Mouse (Mus musculus): ENCODE measurements at regions not wholly inside any gene's neighbourhood (a gene's known extent, or its start where the extent isn't known, plus 50 kb on each side); places are given as distances from the start of the nearest gene placed in this dataset.

- no peak for DNase-seq
Observed at GRCm38 (mm10) chrX:163812431-163812830, 51.3 kb upstream of the Rnf138rt1 start.

GRCm38 (mm10) chrX:163814806-163815205, 53.7 kb upstream of the Rnf138rt1 start:
- DNase-seq = no peak

- DNase-seq = no peak
Observed at GRCm38 (mm10) chrX:163822298-163822697, 61.2 kb upstream of the Rnf138rt1 start.

DNA sequence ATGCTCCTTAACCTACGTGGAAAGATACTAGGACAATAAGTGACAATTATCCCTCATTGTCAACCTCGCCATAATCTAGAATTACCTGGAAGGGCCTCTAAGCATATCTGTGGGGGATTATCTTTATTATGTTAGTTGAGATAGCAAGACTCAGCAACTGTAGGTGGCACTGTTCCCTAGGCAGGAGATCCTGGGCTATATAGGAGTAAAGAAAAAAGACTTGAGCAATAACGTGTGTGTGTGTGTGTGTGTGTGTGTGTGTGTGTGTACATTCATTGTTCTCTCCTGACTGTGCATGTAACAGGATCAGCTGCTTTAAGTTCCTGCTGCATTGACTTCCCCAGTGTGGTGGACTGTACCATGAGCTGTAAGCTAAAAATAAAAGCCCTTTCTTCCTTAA, 66.3 kb upstream of the Rnf138rt1 start:
- peak; percentile 5 for DNase-seq

- no peak for DNase-seq
Observed at GRCm38 (mm10) chrX:163845408-163845807, 63.4 kb upstream of the Ap1s2 start.

DNA sequence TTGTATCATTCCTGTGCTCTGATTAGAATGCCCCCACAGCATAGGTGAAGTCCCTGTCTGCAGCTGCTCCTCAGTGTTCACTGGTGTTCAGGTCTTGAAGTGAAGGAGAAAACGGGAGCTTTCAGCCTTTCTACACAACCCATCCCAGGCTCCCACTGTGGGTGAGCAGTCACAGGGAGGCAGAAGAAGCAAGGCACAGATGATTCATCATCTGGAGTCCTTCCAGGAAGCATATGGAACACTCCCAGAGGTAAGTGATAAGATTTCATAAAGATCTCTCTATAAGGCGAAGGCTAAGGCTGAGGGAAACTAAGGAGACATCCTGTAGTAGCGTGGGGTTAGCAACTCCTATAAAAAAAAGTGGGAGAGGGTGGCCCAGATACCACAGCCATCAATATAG, 61.9 kb upstream of the Ap1s2 start:
- DNase-seq = no peak

- DNase-seq = no peak
Observed at GRCm38 (mm10) chrX:163847651-163848050, 61.2 kb upstream of the Ap1s2 start.

DNA sequence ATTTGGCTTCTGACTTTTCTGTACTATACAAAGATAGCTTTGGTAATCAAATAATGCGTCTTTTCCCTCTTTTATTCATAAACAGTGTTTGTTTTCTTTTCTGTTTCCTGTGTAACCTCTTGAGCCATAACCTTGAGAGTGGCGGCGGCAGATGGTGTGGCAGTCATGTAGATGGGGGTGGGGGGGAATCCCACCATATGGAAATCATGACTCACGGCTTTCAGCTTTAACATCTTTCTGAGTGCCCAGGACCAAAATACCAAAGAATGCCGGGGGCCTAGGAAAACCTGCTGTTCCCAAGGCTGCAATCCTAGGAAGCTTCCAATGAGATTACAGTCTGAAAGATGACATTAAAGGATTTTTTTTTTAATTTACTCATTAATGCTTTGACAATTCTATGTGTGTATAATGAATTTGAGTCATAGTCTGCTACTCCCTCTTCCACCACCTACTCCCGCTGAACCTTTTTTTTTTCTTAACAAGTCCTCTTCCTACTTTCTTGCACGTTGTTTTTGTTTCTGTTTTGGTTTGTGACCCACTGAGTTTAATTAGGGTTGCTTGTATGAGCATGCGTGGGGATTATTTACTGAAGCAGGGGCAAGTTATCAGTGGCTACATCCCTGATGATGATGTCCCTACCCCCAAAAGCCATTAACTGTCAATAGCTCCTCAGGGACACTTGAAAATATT, 60.2 kb upstream of the Ap1s2 start:
- DNase-seq = no peak

DNA sequence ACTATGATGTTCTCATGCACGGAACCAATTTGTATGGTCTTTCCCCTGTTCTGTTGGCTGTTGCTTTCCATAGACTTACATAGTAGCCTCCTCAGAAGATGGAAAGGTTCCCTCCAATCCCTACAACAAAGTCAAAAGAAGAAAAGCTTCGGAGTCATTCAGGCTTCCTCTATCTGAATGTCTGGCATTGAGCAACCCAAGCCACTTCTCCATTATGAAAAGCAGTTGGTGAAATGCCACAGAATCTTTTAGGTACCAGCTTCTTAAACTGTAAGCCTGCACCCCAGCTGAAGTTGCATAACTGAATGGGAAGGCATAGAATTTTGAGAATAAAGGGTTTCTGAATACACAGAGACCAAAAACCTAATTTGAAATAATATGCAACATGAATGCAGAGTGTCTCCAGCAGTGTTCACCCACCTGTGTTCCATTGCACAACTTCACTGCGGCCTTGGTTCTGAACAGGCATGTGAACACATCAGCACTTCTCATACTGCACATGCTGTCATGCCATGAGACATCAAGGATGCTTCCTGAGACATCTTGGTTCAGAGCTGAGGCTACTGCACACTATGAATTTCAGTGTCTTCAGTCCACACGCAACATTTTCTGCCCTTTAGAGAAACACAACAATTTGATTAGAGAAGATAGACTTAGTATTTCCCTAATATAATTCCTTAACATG, 57.8 kb upstream of the Ap1s2 start:
- no peak for DNase-seq

- DNase-seq = no peak
Observed at GRCm38 (mm10) chrX:163858494-163858893, 50.3 kb upstream of the Ap1s2 start.
